Mouse (Mus musculus) lung, embryonic 15.5 days (tissue): ENCODE measurements around the gene Synpr. TPM values are rescaled to one million over a fixed set of nuclear protein-coding genes. Genes with fewer than 3 reads are reported as not detected.
A peak's percentile ranks its signal among the peaks of the same experiment; 100 is the strongest.

ENCODE experiments used
- ATAC-seq: fragments of 200-750 bp; cut with Nextera tagmentation; 2 replicates; pipeline ENCODE4 v1.8.0; 2017; ENCODE audit warnings: moderate number of reproducible peaks, borderline replicate concordance; ENCODE audit not compliant: low FRiP score, low TSS enrichment; ENCODE audit errors: extremely low read depth
- H3K27ac ChIP-seq: fragments of 300-500 bp; sonication (generic); 2 replicates; pipeline ENCODE4 v1.5.1; 2015; ENCODE audit warnings: moderate library complexity, mild to moderate bottlenecking, inconsistent platforms
- H3K27me3 ChIP-seq: fragments of 300-500 bp; sonication (generic); 2 replicates; pipeline ENCODE4 v1.6.1; 2015; ENCODE audit warnings: inconsistent platforms
- H3K36me3 ChIP-seq: fragments of 300-500 bp; sonication (generic); 2 replicates; pipeline ENCODE4 v1.6.1; 2015; ENCODE audit warnings: inconsistent platforms
- H3K4me1 ChIP-seq: fragments of 300-500 bp; sonication (generic); 2 replicates; pipeline ENCODE4 v1.6.1; 2015; ENCODE audit warnings: inconsistent platforms
- H3K4me2 ChIP-seq: fragments of 300-500 bp; sonication (generic); 2 replicates; pipeline ENCODE4 v1.6.1; 2015; ENCODE audit warnings: inconsistent platforms, mild to moderate bottlenecking, moderate library complexity
- H3K4me3 ChIP-seq: fragments of 300-500 bp; sonication (generic); 2 replicates; pipeline ENCODE4 v1.5.1; 2015; ENCODE audit warnings: mild to moderate bottlenecking, inconsistent platforms
- H3K9ac ChIP-seq: fragments of 300-500 bp; sonication (generic); 2 replicates; pipeline ENCODE4 v1.6.1; 2015; ENCODE audit warnings: inconsistent platforms
- H3K9me3 ChIP-seq: fragments of 300-500 bp; sonication (generic); 2 replicates; pipeline ENCODE4 v1.6.1; 2016; ENCODE audit warnings: inconsistent platforms
- WGBS: fragments of 180-500 bp; shearing (Covaris S2); methylation state at CpG from one replicate; pipeline ENCODE4 v1.1.7; 2015; 5-methylcytosine and 5-hydroxymethylcytosine counted together
- polyA plus RNA-seq: library from polyadenylated mRNA; unstranded; fragments of >200 nt; fragmentation: Nextera tagmentation; extraction: Ambion mirVana; gene quantifications from 2 replicates; pipeline ENCODE4 v1.2.1, GENCODE M21; 2015

The Synpr gene
- polyA plus RNA-seq, 1 experiment from 2014 or later: 2.1 TPM

DNA sequence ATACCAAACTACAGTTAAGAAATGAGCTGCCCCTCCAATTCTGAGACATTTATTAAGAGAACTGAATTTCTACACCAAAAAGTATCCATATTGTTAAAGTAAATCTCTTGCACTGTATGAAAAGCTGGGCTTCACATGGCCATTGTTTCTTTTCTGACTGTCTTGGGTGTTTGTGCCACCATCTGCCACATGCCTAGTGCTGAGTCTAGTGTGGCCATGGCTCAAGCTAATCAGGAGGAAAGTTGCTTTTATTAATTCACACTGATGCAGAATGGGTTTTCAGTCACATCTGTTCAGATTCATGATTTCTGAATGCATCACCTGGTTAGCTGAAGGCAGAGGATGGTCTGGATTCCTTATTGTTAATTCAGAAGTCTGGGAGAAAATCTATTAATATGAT lies 170.4 kb downstream of the Synpr start:
- Histone ChIP-seq H3K27ac (no peak overlapping the region), H3K4me1 (no peaks in the 10 kb centered on the region), H3K9ac (no peak overlapping the region), H3K36me3 (no peaks in the 10 kb centered on the region), H3K9me3 (no peaks in the 10 kb centered on the region), H3K27me3 (no peaks in the 10 kb centered on the region), H3K4me2 (no peak overlapping the region), H3K4me3 (no peak overlapping the region)
- ATAC-seq: no peak

DNA sequence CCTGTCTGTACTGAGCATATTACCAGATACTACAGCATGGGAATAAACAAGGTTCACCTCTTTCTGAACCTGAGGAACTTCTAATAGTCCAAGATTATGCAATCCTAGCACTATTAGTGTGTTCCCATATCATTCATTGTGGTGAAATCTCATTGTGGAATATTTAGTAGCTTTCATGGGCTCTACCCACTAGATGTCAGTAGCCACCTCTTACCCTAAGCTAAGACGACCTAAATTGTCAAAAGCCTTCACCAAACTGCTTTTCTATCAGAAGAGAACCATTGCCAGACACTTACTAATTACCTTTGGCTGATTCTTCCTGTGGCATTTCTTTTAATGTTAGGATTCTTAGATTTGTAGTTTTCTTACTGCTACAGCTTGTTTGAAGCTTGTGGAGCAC lies 174.8 kb downstream of the Synpr start:
- no peaks in the 10 kb centered on the region for H3K36me3 ChIP-seq
- no peak overlapping the region for H3K4me3 ChIP-seq
- H3K27ac ChIP-seq: no peak overlapping the region
- no peaks in the 10 kb centered on the region for H3K4me1 ChIP-seq
- ATAC-seq: no peak
- no peak overlapping the region for H3K4me2 ChIP-seq
- H3K27me3 ChIP-seq: no peaks in the 10 kb centered on the region
- WGBS: 7% methylated on average over 1 of the region's 1 CpGs
- H3K9me3 ChIP-seq: no peaks in the 10 kb centered on the region
- no peak overlapping the region for H3K9ac ChIP-seq

DNA sequence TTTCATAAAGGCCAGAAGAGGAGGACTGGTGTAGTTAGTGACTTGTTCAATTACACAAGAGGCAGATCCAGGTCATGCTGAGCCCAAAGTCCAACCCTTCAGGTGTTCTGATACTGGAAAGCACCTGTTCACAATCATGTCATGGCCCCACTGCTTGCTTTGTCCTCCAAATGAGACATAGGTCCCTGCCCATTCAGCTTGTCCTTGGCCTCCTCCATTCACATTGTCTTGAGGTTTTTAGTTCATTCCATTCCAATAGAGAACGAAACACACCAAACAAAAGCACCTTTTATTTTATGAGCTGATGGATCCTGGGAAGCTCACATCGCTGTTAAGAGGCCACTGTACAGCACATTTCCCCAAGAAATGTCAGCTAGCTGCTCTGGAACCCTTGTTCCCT lies 184.6 kb downstream of the Synpr start:
- H3K36me3 ChIP-seq: no peaks in the 10 kb centered on the region
- ATAC-seq: no peak
- WGBS: 81% methylated on average over 2 of the region's 2 CpGs

DNA sequence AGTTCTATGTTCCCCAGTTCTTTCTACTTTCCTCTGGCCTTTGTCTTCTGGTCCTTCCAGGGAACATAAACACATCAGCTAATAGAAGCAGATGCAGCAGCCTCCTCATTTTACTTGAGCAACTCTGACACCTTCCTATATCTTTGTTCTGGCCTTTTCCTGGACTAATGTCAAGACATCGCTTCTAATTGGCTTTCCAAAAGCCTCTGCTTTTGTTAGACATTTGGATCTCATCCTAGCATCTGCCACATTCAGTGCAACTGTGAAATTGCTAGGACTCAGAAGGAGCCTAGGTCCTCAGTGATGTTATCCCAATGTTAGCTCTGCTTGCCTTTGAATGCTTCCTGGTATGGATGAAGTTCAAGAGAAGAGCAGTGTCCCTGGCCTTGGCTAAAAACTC lies 193.2 kb downstream of the Synpr start:
- H3K27ac ChIP-seq: no peak overlapping the region
- no peak overlapping the region for H3K4me2 ChIP-seq
- no peaks in the 10 kb centered on the region for H3K27me3 ChIP-seq
- H3K4me3 ChIP-seq: no peak overlapping the region
- no peaks in the 10 kb centered on the region for H3K9me3 ChIP-seq
- no peaks in the 10 kb centered on the region for H3K4me1 ChIP-seq
- no peak overlapping the region for H3K9ac ChIP-seq
- no peaks in the 10 kb centered on the region for H3K36me3 ChIP-seq
- ATAC-seq: no peak
- 61% methylated on average over 1 of the region's 1 CpGs for WGBS

More for the DNA sequence above, 184.6 kb downstream of the Synpr start:
- Histone ChIP-seq H3K27ac (no peak overlapping the region), H3K4me3 (no peak overlapping the region), H3K4me1 (no peaks in the 10 kb centered on the region), H3K9ac (no peak overlapping the region), H3K9me3 (no peaks in the 10 kb centered on the region), H3K4me2 (no peak overlapping the region), H3K27me3 (no peaks in the 10 kb centered on the region)

DNA sequence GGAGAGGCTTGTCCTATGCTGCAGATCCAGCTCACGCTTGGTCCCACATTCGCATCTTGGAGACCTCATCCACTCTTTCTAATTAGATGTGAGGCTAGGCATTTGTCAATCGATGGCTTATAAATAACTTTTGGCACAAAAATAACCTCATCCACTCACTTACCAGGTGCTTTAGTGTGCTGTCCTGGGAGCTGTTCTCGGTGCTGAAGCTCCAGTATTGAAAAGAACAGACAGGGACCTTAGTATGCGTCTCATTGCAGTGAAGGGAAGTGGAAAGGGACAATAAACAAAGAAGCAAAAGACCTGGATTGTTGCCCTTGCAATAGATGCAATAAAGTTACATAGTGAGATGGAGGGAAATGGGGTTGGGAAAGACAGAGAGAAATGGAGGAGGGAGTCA lies 220.8 kb downstream of the Synpr start:
- no peaks in the 10 kb centered on the region for H3K36me3 ChIP-seq
- no peak overlapping the region for H3K9ac ChIP-seq
- H3K9me3 ChIP-seq: no peaks in the 10 kb centered on the region
- no peak for ATAC-seq
- no peaks in the 10 kb centered on the region for H3K27me3 ChIP-seq
- no peak overlapping the region for H3K4me2 ChIP-seq
- H3K4me1 ChIP-seq: no peaks in the 10 kb centered on the region
- no peak overlapping the region for H3K4me3 ChIP-seq
- no peak overlapping the region for H3K27ac ChIP-seq
- 46% methylated on average over 5 of the region's 5 CpGs for WGBS

- WGBS: 83% methylated on average over 5 of the region's 5 CpGs
- ATAC-seq: no peak
- H3K4me1 ChIP-seq: no peaks in the 10 kb centered on the region
- no peaks in the 10 kb centered on the region for H3K27me3 ChIP-seq
- H3K4me3 ChIP-seq: no peak overlapping the region
- no peak overlapping the region for H3K9ac ChIP-seq
- no peaks in the 10 kb centered on the region for H3K36me3 ChIP-seq
- no peak overlapping the region for H3K4me2 ChIP-seq
- no peaks in the 10 kb centered on the region for H3K9me3 ChIP-seq
- H3K27ac ChIP-seq: no peak overlapping the region
Measured at GRCm38 (mm10) chr14:13518608-13519139, 234.1 kb downstream of the Synpr start.

- Histone ChIP-seq H3K4me2 (no peak overlapping the region), H3K4me1 (no peaks in the 10 kb centered on the region), H3K27ac (no peak overlapping the region), H3K4me3 (no peak overlapping the region), H3K36me3 (no peaks in the 10 kb centered on the region), H3K9me3 (no peaks in the 10 kb centered on the region), H3K27me3 (no peaks in the 10 kb centered on the region), H3K9ac (no peak overlapping the region)
- no peak for ATAC-seq
- whole genome bisulfite sequencing: 73% methylated on average over 7 of the region's 7 CpGs
Measured at GRCm38 (mm10) chr14:13519239-13520011, 234.8 kb downstream of the Synpr start.

DNA sequence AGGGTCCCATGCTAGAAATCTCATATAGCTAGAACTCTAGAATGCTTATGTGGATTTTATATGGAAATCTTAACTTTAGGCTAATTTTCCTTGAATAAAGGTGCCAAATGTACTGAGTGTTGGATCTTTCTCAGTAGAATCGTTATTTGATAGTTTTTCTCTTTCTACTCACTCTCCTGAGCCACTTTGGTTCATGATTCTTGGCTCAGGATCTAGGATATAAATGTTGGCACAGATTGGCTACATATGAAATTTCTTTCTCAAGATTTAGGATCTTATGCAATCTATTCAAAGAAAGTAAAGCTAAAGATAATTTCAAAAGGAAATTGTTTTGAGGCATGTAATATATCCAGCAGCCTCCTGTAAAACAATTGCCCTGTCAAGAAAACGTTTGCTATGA lies 263.2 kb downstream of the Synpr start:
- no peak overlapping the region for H3K9ac ChIP-seq
- H3K4me3 ChIP-seq: no peak overlapping the region

GRCm38 (mm10) chr14:13551209-13551608 lies 266.6 kb downstream of the Synpr start:
- H3K36me3 ChIP-seq: no peaks in the 10 kb centered on the region
- no peak overlapping the region for H3K4me2 ChIP-seq
- no peaks in the 10 kb centered on the region for H3K4me1 ChIP-seq
- H3K27ac ChIP-seq: no peak overlapping the region
- no peaks in the 10 kb centered on the region for H3K27me3 ChIP-seq
- 76% methylated on average over 4 of the region's 4 CpGs for WGBS
- H3K4me3 ChIP-seq: no peak overlapping the region
- H3K9me3 ChIP-seq: no peaks in the 10 kb centered on the region
- H3K9ac ChIP-seq: no peak overlapping the region
- ATAC-seq: no peak

More for the DNA sequence above, 263.2 kb downstream of the Synpr start:
- Histone ChIP-seq H3K9me3 (no peaks in the 10 kb centered on the region), H3K36me3 (no peaks in the 10 kb centered on the region), H3K27ac (no peak overlapping the region), H3K4me2 (no peak overlapping the region), H3K27me3 (no peaks in the 10 kb centered on the region), H3K4me1 (no peaks in the 10 kb centered on the region)
- 37% methylated on average over 2 of the region's 2 CpGs for WGBS
- no peak for ATAC-seq

- Histone ChIP-seq H3K4me3 (no peak overlapping the region), H3K4me2 (no peak overlapping the region), H3K9ac (no peak overlapping the region), H3K27ac (no peak overlapping the region), H3K36me3 (no peaks in the 10 kb centered on the region), H3K4me1 (no peaks in the 10 kb centered on the region), H3K27me3 (no peaks in the 10 kb centered on the region), H3K9me3 (no peaks in the 10 kb centered on the region)
- 69% methylated on average over 1 of the region's 1 CpGs for WGBS
- no peak for ATAC-seq
Measured at GRCm38 (mm10) chr14:13553616-13554370, 269.2 kb downstream of the Synpr start.

- Histone ChIP-seq H3K27me3 (no peaks in the 10 kb centered on the region), H3K27ac (no peak overlapping the region), H3K36me3 (no peaks in the 10 kb centered on the region), H3K4me3 (no peak overlapping the region), H3K9me3 (no peaks in the 10 kb centered on the region), H3K4me1 (no peaks in the 10 kb centered on the region), H3K4me2 (no peak overlapping the region), H3K9ac (no peak overlapping the region)
- ATAC-seq: no peak
- WGBS: 80% methylated on average over 4 of the region's 4 CpGs
Measured at GRCm38 (mm10) chr14:13554631-13555030, 270.1 kb downstream of the Synpr start.

DNA sequence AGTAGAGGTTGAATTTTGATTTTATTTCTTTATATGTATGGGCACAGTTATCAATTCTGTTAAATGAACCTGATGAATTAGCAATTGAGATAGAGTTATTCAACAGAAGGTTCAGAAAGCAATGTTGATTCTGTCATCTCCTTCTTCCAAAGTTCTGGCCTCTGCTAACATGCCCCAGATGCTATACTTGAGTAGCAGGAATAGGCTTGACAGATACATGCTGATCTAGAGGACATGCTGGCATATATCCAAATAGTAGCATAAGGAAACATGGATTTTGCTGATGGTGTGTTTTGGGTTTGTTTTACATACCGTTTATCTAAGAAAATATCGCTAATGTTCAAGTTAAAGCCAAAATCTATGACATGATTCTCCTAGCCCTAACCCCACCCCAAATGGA lies 273.5 kb downstream of the Synpr start:
- Histone ChIP-seq H3K36me3 (no peaks in the 10 kb centered on the region), H3K4me2 (no peak overlapping the region), H3K4me1 (no peaks in the 10 kb centered on the region), H3K27ac (no peak overlapping the region), H3K9ac (no peak overlapping the region), H3K9me3 (no peaks in the 10 kb centered on the region), H3K4me3 (no peak overlapping the region), H3K27me3 (no peaks in the 10 kb centered on the region)
- 72% methylated on average over 2 of the region's 2 CpGs for WGBS
- ATAC-seq: peak; percentile 8; the same call in 1 of the 2 replicates
